Mouse (Mus musculus): ENCODE measurements around the gene Cntf. TPM values are rescaled to one million over a fixed set of nuclear protein-coding genes. Genes with fewer than 3 reads are reported as not detected.
A peak's percentile ranks its signal among the peaks of the same experiment; 100 is the strongest.

Gene Cntf
- polyA plus RNA-seq, 1 experiment from 2014 or later = 1.0 TPM

DNA sequence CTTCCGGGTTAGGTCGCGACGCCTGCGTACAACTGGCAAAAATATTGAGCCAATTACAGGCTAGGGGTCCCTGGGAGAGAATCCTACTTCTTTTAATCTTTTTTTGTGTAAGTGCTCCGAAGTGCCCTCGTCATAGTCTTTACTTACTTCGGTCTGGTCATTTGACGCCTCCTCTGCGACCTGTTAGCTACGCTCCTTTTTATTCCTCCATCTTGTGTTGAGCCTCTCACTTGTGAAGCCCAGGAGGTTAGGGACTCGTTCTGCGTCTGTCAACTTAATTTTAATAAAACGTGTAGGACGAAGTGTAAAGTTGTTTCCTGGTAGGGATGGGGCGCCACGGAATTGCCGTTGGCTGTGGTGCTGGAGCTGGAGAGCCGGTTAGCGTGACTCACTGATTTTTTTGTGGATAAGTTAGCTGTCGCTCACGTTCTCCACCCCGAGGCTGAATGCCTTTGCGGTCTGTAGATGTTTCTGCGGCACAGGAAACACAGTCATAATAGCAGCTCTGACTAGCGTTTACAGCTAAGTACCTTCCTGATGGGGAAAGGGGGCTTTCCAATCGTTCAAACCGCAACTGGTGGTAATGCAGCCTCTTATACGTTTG lies 31.0 kb upstream of the Cntf start:
- peak; percentile 53 for ATAC-seq

DNA sequence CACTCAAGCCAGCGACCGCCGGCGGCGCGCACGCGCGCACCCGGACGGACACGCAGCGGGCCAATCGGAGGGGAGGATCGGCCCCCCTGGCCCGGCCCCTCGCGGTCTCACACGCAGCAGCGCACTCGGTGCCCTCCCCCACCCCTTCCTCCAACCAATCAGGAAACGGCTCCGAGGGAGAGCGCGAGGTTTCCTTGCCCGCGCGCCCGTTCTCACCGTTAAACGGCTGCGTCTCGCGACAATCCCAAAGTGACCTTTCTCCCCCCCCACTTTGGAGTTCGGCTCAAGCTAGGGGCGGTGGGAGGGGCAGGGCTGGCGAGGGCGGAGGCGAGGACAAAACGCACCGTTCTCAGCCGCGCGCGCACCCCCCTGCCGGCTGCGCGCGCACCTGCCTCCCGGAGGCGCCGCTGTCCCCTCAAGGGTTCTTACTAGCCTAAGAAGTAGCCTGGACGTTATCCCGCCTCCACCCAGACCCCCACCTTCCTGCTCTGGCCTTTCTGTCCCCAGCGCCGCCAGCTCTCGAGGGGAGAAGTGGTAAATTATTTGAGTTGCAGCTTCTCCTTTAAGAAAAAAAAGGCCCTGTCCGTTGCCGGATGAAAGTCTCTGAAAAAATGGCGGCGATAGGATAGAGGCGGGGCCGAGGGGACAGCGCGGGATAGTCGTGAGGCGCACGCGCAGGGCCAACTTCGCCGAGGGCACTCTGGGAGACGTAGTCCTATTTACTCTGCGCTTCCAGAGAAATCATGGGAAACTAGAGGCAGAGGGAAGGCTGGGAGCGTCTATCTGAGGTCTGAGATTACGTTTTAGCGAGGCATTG lies 30.3 kb upstream of the Cntf start, which contains the start of the genes Zfp91 and Lpxn:
Gene Zfp91, minus strand, starts transcription at position 616 of the 817 bp plus-strand sequence.
Gene Lpxn, plus strand, starts transcription at position 683 of the 817 bp plus-strand sequence.
- under 1% methylated on average over 74 of the region's 76 CpGs for WGBS (ENCODE audit: insufficient replicate concordance)
- Histone ChIP-seq H3K9me3 (replicated peaks) (no peaks in the 10 kb centered on the region), H3K36me3 (no peaks in the 10 kb centered on the region), H3K27me3 (replicated peaks) (no peaks in the 10 kb centered on the region), H3K27ac (peak within 1 kb of the TSS; percentile 99), H3K9ac (peak within 1 kb of the TSS; percentile 98), H3K4me3 (peak within 1 kb of the TSS; percentile 97), H3K4me1 (peaks cover 22% of the 10 kb centered on the region), H3K4me2 (peak within 1 kb of the TSS; percentile 81)
- ATAC-seq = peak; percentile 88

More for the DNA sequence above, 31.0 kb upstream of the Cntf start:
- Histone ChIP-seq H3K4me3 (peak overlapping the region; percentile 97), H3K9ac (peak overlapping the region; percentile 98), H3K27ac (peak overlapping the region; percentile 99), H3K4me1 (peaks cover 19% of the 10 kb centered on the region), H3K9me3 (replicated peaks) (no peaks in the 10 kb centered on the region), H3K4me2 (peak overlapping the region; percentile 81), H3K36me3 (no peaks in the 10 kb centered on the region), H3K27me3 (replicated peaks) (no peaks in the 10 kb centered on the region)
- WGBS (ENCODE audit: insufficient replicate concordance) = under 1% methylated on average over 29 of the region's 29 CpGs

DNA sequence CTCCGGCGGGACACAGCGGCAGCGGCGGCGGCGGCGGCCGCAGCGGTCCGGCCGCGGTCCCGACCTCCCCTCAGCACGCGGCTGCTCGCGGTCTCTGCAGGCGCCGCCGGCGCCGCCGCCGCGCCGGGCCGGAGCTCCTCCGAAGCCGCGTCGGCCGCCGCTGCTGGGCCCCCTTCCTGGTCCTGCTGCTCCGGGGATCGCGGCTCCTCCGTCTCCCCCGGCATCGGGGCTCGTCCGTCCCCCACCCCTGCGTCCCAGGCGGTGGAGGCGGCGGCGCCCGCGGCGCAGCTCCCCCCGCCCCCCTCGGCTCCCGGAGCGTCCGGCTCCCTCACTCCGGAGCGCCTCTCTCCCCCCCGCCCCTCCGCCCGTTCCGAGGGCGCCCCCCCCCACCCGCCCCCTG lies 29.7 kb upstream of the Cntf start:
- Histone ChIP-seq H3K4me1 (peaks cover 22% of the 10 kb centered on the region), H3K4me2 (peak overlapping the region; percentile 81), H3K9me3 (replicated peaks) (no peaks in the 10 kb centered on the region), H3K27ac (peak overlapping the region; percentile 99), H3K27me3 (replicated peaks) (no peaks in the 10 kb centered on the region), H3K9ac (peak overlapping the region; percentile 98), H3K36me3 (no peaks in the 10 kb centered on the region; the same call in 1 of the 2 replicates), H3K4me3 (peak overlapping the region; percentile 97)
- peak; percentile 10 for ATAC-seq
- under 1% methylated on average over 41 of the region's 63 CpGs for WGBS (ENCODE audit: insufficient replicate concordance)

DNA sequence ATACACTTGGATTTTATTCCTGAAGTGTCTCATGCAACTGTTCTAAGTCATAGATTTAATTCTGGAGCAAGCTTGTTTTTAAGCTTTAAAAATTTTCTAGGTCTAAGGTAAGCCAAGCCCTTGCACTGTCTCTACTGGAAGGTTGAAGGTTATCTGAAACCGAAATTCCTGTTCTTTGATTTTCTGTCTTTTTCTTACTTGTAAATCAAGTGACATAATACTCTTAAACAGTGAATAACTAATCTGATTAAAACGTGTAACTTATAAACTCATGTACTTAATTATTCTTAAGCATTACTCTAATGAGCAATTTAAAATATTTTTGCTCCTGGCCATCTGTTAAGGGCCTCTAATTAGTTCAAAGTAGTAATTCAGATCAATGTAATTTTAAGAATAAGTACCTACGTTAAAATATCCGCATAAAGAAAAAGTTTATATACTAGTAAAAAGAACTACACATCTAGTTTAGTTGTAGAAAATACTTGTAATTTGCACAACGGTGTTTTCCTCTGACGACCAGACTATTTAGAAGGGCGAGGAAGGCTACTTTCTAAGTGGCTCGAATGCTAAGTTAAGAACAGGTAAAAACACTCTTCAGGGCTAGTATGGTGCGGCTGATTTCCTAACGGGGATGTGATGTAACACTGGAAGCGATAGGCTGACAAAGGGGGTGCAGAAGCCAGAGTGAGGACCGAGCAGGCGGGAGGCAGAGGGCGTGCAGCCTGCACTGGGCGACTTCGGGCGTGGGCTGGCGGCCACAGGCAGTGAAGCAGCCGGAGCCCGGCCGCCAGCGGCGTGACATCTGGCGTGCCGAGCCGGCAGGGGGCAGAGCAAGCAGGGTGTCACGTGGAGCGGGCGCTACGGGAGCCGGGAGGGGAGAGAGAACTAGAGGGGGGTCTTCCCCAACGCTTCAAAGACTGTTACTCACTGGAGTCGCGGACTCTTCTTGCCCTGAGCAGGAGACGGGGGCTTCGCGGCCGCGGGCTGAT lies 28.9 kb upstream of the Cntf start:
- peaks cover 22% of the 10 kb centered on the region for H3K4me1 ChIP-seq
- H3K9ac ChIP-seq = peak overlapping the region; percentile 98
- H3K4me3 ChIP-seq = peak overlapping the region; percentile 97
- peak overlapping the region; percentile 81 for H3K4me2 ChIP-seq
- H3K27me3 ChIP-seq (replicated peaks) = no peaks in the 10 kb centered on the region
- under 1% methylated on average over 39 of the region's 39 CpGs for WGBS (ENCODE audit: insufficient replicate concordance)
- no peaks in the 10 kb centered on the region for H3K9me3 ChIP-seq (replicated peaks)
- peak; percentile 73 for ATAC-seq
- H3K36me3 ChIP-seq = peaks cover 4% of the 10 kb centered on the region; the same call in 1 of the 2 replicates
- peak overlapping the region; percentile 99 for H3K27ac ChIP-seq

DNA sequence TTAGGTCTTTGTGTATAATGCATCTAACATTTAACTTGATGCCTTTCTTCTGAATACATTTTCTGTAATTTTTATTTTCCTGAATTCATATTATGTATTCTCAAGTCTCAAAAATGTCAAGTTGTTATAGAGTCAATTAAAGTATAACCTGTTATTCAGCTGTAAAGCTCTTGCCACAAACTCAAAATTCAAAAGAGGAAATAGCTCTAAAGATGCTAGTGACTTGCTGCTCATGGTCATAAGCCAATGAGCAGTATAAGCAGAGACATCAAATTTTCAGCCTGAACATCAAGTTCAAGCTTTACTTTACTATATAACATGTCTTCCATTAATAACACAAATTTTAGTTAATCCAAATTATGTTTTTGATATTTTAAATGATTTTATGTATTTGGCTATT lies 26.9 kb upstream of the Cntf start:
- no peak for ATAC-seq
- no peaks in the 10 kb centered on the region for H3K27me3 ChIP-seq (replicated peaks)
- no peak overlapping the region for H3K9ac ChIP-seq
- no peak overlapping the region for H3K4me3 ChIP-seq
- H3K27ac ChIP-seq = no peak overlapping the region
- peaks cover 12% of the 10 kb centered on the region for H3K4me1 ChIP-seq
- no peaks in the 10 kb centered on the region for H3K9me3 ChIP-seq (replicated peaks)
- H3K4me2 ChIP-seq = no peak overlapping the region
- peaks cover 15% of the 10 kb centered on the region for H3K36me3 ChIP-seq

DNA sequence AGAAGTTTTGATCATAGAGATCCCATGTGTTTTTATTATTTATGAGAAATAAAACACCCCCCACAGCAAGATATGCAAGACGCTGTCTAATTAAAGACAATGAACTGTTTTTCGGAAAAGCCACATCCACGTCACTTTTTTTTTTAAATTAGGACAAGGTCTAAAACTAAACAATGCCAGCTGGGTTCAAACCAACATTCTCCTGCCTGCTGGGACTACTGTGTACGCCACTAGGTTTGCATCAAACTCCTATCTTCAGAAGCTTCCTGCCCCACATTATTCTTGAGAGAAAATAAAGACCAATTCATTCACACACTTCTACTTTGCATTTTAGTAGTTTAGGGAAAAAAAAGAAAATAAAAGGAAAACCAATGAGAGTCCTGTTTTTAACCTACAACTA lies 22.3 kb upstream of the Cntf start:
- H3K27me3 ChIP-seq (replicated peaks) = no peaks in the 10 kb centered on the region
- no peak overlapping the region for H3K4me2 ChIP-seq
- no peaks in the 10 kb centered on the region for H3K9me3 ChIP-seq (replicated peaks)
- H3K4me1 ChIP-seq = peaks cover 9% of the 10 kb centered on the region
- peaks cover 26% of the 10 kb centered on the region for H3K36me3 ChIP-seq
- H3K9ac ChIP-seq = no peak overlapping the region
- H3K27ac ChIP-seq = no peak overlapping the region
- WGBS (ENCODE audit: insufficient replicate concordance) = 89% methylated on average over 4 of the region's 4 CpGs
- no peak for ATAC-seq
- no peak overlapping the region for H3K4me3 ChIP-seq

DNA sequence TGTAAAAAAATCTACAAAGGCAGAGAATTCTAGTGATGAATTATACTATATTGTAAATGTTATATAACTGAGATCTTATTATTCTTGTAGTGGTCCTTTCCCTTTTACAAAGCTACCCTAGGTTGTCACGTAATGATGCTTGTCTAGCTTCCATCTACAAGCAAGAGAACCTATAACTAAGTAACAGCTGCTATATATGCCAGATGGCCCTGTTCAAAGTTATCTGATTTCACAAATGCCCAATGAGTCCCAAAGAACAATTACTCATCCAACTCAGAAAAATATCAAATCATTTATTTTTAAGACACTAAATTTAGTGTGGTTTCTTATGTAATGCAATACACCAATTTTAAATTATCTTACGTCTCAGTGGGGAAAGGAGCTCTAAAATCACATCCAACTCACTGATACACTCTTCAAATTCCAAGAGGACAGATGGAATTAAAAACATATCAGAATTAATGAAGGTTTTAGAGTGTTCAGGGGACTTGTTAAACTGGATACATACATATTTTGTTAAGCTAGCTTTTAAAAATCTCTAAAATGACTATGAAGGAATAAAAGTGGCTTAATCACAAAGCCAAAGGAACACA lies 21.5 kb upstream of the Cntf start:
- Histone ChIP-seq H3K36me3 (peaks cover 26% of the 10 kb centered on the region), H3K9me3 (replicated peaks) (no peaks in the 10 kb centered on the region), H3K4me2 (no peak overlapping the region), H3K9ac (no peak overlapping the region), H3K4me1 (peaks cover 9% of the 10 kb centered on the region), H3K27ac (no peak overlapping the region), H3K27me3 (replicated peaks) (no peaks in the 10 kb centered on the region), H3K4me3 (no peak overlapping the region)
- WGBS (ENCODE audit: insufficient replicate concordance) = 89% methylated on average over 2 of the region's 2 CpGs
- ATAC-seq = no peak

DNA sequence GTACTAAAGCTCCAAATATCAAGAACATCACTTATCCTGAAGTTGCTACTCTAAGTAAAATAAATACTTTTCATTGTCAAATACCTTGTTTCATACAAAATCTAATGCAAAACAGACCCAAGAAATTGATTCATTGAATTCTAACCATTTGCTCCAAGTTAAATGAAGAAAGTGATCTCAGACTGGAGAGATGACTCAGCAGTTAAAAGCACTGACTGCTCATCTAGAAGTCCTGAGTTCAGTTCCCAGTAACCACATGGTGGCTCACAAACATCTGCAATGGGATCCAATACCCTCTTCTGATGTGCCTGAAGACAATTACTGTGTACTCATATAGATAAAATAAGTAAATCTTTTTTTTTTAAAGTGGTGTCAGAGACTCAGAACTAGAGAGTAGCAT lies 15.0 kb upstream of the Cntf start:
- H3K9me3 ChIP-seq (replicated peaks) = no peaks in the 10 kb centered on the region
- H3K27ac ChIP-seq = no peak overlapping the region
- H3K9ac ChIP-seq = no peak overlapping the region
- no peak overlapping the region for H3K4me3 ChIP-seq
- H3K36me3 ChIP-seq = peaks cover 30% of the 10 kb centered on the region
- peaks cover 7% of the 10 kb centered on the region; the same call in 1 of the 2 replicates for H3K4me1 ChIP-seq
- ATAC-seq = no peak
- H3K27me3 ChIP-seq (replicated peaks) = no peaks in the 10 kb centered on the region
- H3K4me2 ChIP-seq = no peak overlapping the region

DNA sequence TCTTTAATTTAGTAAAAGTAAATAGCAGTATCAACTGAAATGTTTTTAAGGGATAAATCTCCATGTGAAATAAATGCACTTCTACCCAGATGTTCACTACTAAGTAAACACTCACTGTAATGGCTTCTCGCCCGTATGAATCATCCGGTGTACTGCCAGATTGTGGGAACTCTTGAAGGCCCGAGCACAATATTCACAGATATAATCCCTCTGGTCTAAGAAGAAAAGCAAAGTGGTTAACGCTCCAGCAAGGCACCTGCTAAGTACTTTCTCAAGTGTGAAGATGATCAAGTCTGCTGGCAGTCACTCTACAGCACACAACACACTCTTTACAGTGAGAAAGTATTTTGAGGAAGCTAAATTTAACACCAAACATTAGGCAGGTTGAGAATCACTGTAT lies 5.5 kb upstream of the Cntf start:
- no peaks in the 10 kb centered on the region for H3K9me3 ChIP-seq (replicated peaks)
- WGBS (ENCODE audit: insufficient replicate concordance) = 93% methylated on average over 5 of the region's 5 CpGs

DNA sequence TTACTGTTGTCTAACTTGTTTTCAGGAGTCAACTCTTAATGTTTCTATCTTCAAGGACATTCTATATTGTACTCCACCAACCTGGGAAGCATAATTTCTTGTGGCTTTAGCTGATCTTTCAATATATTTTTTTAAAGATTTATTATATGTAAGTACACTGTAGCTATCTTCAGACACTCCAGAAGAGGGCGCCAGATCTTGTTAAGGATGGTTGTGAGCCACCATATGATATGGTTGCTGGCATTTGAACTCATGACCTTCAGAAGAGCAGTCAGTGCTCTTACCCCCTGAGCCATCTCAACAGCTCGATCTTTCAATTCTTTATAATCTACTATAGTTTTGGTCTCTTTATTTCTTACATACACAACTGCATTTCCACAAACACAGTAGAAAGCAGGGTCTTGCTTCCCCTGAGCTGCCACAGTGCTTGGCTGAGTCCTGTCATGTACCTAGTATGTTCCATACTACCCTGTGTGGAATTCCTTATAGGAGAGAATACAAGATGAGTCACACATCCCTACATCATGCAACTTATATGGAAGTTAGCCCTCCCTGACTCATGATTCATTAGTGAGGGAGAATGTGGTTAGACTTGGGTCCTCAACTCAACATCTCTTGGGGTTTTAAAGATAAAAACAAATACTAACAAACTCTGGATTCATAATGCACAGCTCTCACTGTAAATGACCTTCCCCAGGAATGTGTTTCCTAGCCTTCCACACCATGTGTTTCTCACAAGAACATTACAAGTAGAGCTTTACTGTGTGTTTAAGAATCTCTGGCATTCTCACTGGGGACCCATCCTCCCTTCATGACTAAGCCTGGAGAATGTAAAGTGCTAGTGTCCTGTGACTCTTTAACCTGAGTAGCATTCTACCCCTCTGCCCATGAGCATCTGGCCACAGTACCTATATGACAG lies 3.0 kb downstream of the Cntf start:
- 42% methylated on average over 2 of the region's 2 CpGs for WGBS (ENCODE audit: insufficient replicate concordance)

More for the DNA sequence above, 5.5 kb upstream of the Cntf start:
- Histone ChIP-seq H3K9ac (no peak overlapping the region), H3K4me2 (no peak overlapping the region), H3K27ac (no peak overlapping the region), H3K4me1 (no peaks in the 10 kb centered on the region), H3K4me3 (no peak overlapping the region), H3K36me3 (peaks cover 79% of the 10 kb centered on the region), H3K27me3 (replicated peaks) (no peaks in the 10 kb centered on the region)
- no peak for ATAC-seq

More for the DNA sequence above, 3.0 kb downstream of the Cntf start:
- H3K27me3 ChIP-seq (replicated peaks) = no peaks in the 10 kb centered on the region
- H3K27ac ChIP-seq = no peak overlapping the region
- H3K4me1 ChIP-seq = no peaks in the 10 kb centered on the region
- no peak overlapping the region for H3K4me2 ChIP-seq
- H3K36me3 ChIP-seq = peaks cover 44% of the 10 kb centered on the region
- no peak overlapping the region for H3K4me3 ChIP-seq
- no peak overlapping the region for H3K9ac ChIP-seq
- H3K9me3 ChIP-seq (replicated peaks) = no peaks in the 10 kb centered on the region
- peak; percentile 24; the same call in 1 of the 2 replicates for ATAC-seq
